Mouse (Mus musculus): ENCODE results near the gene Arx. TPM values are rescaled to one million over a fixed set of nuclear protein-coding genes. Genes with fewer than 3 reads are reported as not detected.
A peak's percentile ranks its signal among the peaks of the same experiment; 100 is the strongest.

Arx gene
- polyA plus RNA-seq, 2 experiments = 0.02 TPM; not detected in 1

DNA sequence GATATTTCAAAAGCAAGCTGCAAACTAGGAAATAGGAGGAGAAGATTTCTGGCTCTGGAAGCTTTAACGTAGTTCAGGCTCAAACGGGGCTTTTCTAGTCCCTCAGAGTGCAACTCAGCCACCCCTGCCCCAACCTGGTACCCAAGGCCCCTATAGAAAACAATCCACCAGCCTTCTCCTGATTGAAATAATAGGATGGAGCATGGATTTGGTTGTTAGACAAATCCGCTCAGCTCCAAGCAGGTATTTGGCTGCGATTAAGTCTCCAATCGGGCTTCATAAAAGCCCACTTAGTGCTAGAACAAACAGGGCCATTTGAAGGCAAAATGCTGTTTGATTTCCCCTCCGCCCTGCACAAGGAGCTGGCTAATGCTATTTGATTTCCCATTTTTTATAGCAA is 5.8 kb downstream of the Arx start:
- Histone ChIP-seq H3K27ac (no peak overlapping the region), H3K4me3 (ENCODE audit: insufficient read depth in 1 of 2, low read depth in 2 of 2, low read length in 2 of 2) (no peak overlapping the region), H3K9ac (replicated peaks) (no peak overlapping the region), H3K4me2 (ENCODE audit: low read depth) (no peak overlapping the region), H3K27me3 (ENCODE audit: control insufficient read depth, insufficient read depth, low read length) (peaks cover 96% of the 10 kb centered on the region), H3K4me1 (replicated peaks; ENCODE audit: control insufficient read depth in 2 of 2, insufficient read depth in 2 of 2, low read length in 1 of 2) (no peaks in the 10 kb centered on the region), H3K36me3 (replicated peaks; ENCODE audit: control insufficient read depth, insufficient read depth, low read depth) (no peaks in the 10 kb centered on the region), H3K9me3 (ENCODE audit: control insufficient read depth, low read length) (no peaks in the 10 kb centered on the region)
- TF ChIP-seq EP300 (IDR thresholded peaks at IDR 0.05; ENCODE audit: low read depth) = no peak
- no peak for TF ChIP-seq CTCF (IDR thresholded peaks at IDR 0.05; ENCODE audit: low read depth)
- ATAC-seq (ENCODE audit: insufficient read depth) (no peak), DNase-seq (ENCODE audit: low read depth in 3 of 3, low spot score in 3 of 3) (no peak)
- WGBS (ENCODE audit: insufficient replicate concordance) = 17% methylated on average over 6 of the region's 6 CpGs

GRCm38 (mm10) chrX:93294736-93295490 is 8.7 kb downstream of the Arx start:
- H3K4me2 ChIP-seq (ENCODE audit: low read depth) = no peak overlapping the region
- no peaks in the 10 kb centered on the region for H3K4me1 ChIP-seq (replicated peaks; ENCODE audit: control insufficient read depth in 2 of 2, insufficient read depth in 2 of 2, low read length in 1 of 2)
- H3K27ac ChIP-seq = no peak overlapping the region
- no peak overlapping the region for H3K9ac ChIP-seq (replicated peaks)
- DNase-seq (ENCODE audit: low read depth in 3 of 3, low spot score in 3 of 3) = no peak
- H3K9me3 ChIP-seq (ENCODE audit: control insufficient read depth, low read length) = no peaks in the 10 kb centered on the region
- H3K27me3 ChIP-seq (ENCODE audit: control insufficient read depth, insufficient read depth, low read length) = peaks cover 94% of the 10 kb centered on the region
- no peak for TF ChIP-seq EP300 (IDR thresholded peaks at IDR 0.05; ENCODE audit: low read depth)
- TF ChIP-seq CTCF (IDR thresholded peaks at IDR 0.05; ENCODE audit: low read depth) = no peak
- WGBS (ENCODE audit: insufficient replicate concordance) = 12% methylated on average over 25 of the region's 25 CpGs
- H3K4me3 ChIP-seq (ENCODE audit: insufficient read depth in 1 of 2, low read depth in 2 of 2, low read length in 2 of 2) = no peak overlapping the region
- no peaks in the 10 kb centered on the region for H3K36me3 ChIP-seq (replicated peaks; ENCODE audit: control insufficient read depth, insufficient read depth, low read depth)
- ATAC-seq (ENCODE audit: insufficient read depth) = no peak

DNA sequence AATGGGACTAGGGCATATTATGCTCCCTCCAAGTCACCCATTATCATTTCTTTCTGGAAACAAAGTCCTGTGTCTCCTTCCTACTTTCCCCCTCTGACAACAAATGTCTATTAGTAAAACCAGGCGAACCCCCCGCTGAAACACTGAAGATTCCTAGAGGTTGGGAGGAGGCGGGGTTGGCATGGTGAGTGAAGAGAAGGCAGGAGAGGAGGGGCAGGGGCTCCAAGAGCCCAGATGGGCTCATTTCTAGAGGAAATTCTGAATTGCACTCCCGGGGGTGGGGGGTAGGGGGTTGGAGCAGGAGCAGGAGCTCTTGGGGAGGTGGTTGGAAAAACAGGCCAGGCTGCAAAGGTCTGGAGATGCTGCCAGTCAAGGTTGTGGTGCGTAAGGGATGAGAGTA is 9.6 kb downstream of the Arx start:
- H3K9ac ChIP-seq (replicated peaks) = no peak overlapping the region
- no peaks in the 10 kb centered on the region for H3K4me1 ChIP-seq (replicated peaks; ENCODE audit: control insufficient read depth in 2 of 2, insufficient read depth in 2 of 2, low read length in 1 of 2)
- H3K27me3 ChIP-seq (ENCODE audit: control insufficient read depth, insufficient read depth, low read length) = peaks cover 94% of the 10 kb centered on the region
- ATAC-seq (ENCODE audit: insufficient read depth) (no peak), DNase-seq (ENCODE audit: low read depth in 3 of 3, low spot score in 3 of 3) (no peak)
- H3K36me3 ChIP-seq (replicated peaks; ENCODE audit: control insufficient read depth, insufficient read depth, low read depth) = no peaks in the 10 kb centered on the region
- no peak overlapping the region for H3K4me2 ChIP-seq (ENCODE audit: low read depth)
- 11% methylated on average over 5 of the region's 5 CpGs for WGBS (ENCODE audit: insufficient replicate concordance)
- H3K4me3 ChIP-seq (ENCODE audit: insufficient read depth in 1 of 2, low read depth in 2 of 2, low read length in 2 of 2) = no peak overlapping the region
- no peaks in the 10 kb centered on the region for H3K9me3 ChIP-seq (ENCODE audit: control insufficient read depth, low read length)
- TF ChIP-seq CTCF (IDR thresholded peaks at IDR 0.05; ENCODE audit: low read depth) = no peak
- TF ChIP-seq EP300 (IDR thresholded peaks at IDR 0.05; ENCODE audit: low read depth) = no peak
- H3K27ac ChIP-seq = no peak overlapping the region

GRCm38 (mm10) chrX:93297001-93297441 is 10.8 kb downstream of the Arx start:
- no peaks in the 10 kb centered on the region for H3K9me3 ChIP-seq (ENCODE audit: control insufficient read depth, low read length)
- no peak overlapping the region for H3K27ac ChIP-seq
- DNase-seq (ENCODE audit: low read depth in 3 of 3, low spot score in 3 of 3) (no peak), ATAC-seq (ENCODE audit: insufficient read depth) (no peak)
- WGBS (ENCODE audit: insufficient replicate concordance) = 16% methylated on average over 37 of the region's 40 CpGs
- no peak overlapping the region for H3K4me3 ChIP-seq (ENCODE audit: insufficient read depth in 1 of 2, low read depth in 2 of 2, low read length in 2 of 2)
- H3K4me1 ChIP-seq (replicated peaks; ENCODE audit: control insufficient read depth in 2 of 2, insufficient read depth in 2 of 2, low read length in 1 of 2) = no peaks in the 10 kb centered on the region
- no peak overlapping the region for H3K9ac ChIP-seq (replicated peaks)
- H3K27me3 ChIP-seq (ENCODE audit: control insufficient read depth, insufficient read depth, low read length) = peaks cover 94% of the 10 kb centered on the region
- TF ChIP-seq EP300 (IDR thresholded peaks at IDR 0.05; ENCODE audit: low read depth) (no peak), CTCF (IDR thresholded peaks at IDR 0.05; ENCODE audit: low read depth) (no peak)
- H3K36me3 ChIP-seq (replicated peaks; ENCODE audit: control insufficient read depth, insufficient read depth, low read depth) = no peaks in the 10 kb centered on the region
- H3K4me2 ChIP-seq (ENCODE audit: low read depth) = no peak overlapping the region; the same call in 1 of the 2 replicates

- ATAC-seq (ENCODE audit: insufficient read depth) (no peak), DNase-seq (ENCODE audit: low read depth in 3 of 3, low spot score in 3 of 3) (no peak)
- peak overlapping the region in 1 of 2 experiments; percentile 23; a peak in 2 of 4 replicates for H3K4me3 ChIP-seq (ENCODE audit: insufficient read depth in 1 of 2, low read depth in 2 of 2, low read length in 2 of 2)
- peaks cover 78% of the 10 kb centered on the region for H3K27me3 ChIP-seq (ENCODE audit: control insufficient read depth, insufficient read depth, low read length)
- no peaks in the 10 kb centered on the region for H3K4me1 ChIP-seq (replicated peaks; ENCODE audit: control insufficient read depth in 2 of 2, insufficient read depth in 2 of 2, low read length in 1 of 2)
- no peaks in the 10 kb centered on the region for H3K36me3 ChIP-seq (replicated peaks; ENCODE audit: control insufficient read depth, insufficient read depth, low read depth)
- peak overlapping the region; percentile 37 for H3K4me2 ChIP-seq (ENCODE audit: low read depth)
- no peak overlapping the region for H3K9ac ChIP-seq (replicated peaks)
- TF ChIP-seq CTCF (IDR thresholded peaks at IDR 0.05; ENCODE audit: low read depth) (no peak), EP300 (IDR thresholded peaks at IDR 0.05; ENCODE audit: low read depth) (no peak)
- H3K27ac ChIP-seq = no peak overlapping the region
- no peaks in the 10 kb centered on the region for H3K9me3 ChIP-seq (ENCODE audit: control insufficient read depth, low read length)
- WGBS (ENCODE audit: insufficient replicate concordance) = 8% methylated on average over 40 of the region's 43 CpGs
These were observed 12.9 kb downstream of the Arx start for GRCm38 (mm10) chrX:93299046-93299626.

Data from liver, embryonic 14.5 days (tissue).